Mouse (Mus musculus): Measurements from ENCODE around the gene Spp1. TPM values are rescaled to one million over a fixed set of nuclear protein-coding genes. Genes with fewer than 3 reads are reported as not detected.

Spp1 gene
- polyA plus RNA-seq, 1 experiment: 5.1 TPM

- Histone ChIP-seq H3K4me3 (ENCODE audit: control insufficient read depth, insufficient read depth, low read length) (no peak overlapping the region), H3K27ac (ENCODE audit: control insufficient read depth, insufficient read depth, low read length) (no peak overlapping the region), H3K36me3 (ENCODE audit: control insufficient read depth, insufficient read depth, low read length) (no peaks in the 10 kb centered on the region), H3K27me3 (ENCODE audit: control insufficient read depth, insufficient read depth, low read length) (no peaks in the 10 kb centered on the region), H3K4me1 (replicated peaks; ENCODE audit: control insufficient read depth, insufficient read depth, low read length) (no peaks in the 10 kb centered on the region)
- DNase-seq: no peak
- whole genome bisulfite sequencing: 90% methylated on average over 2 of the region's 2 CpGs
- TF ChIP-seq POLR2A (IDR thresholded peaks at IDR 0.05; ENCODE audit: control insufficient read depth, extremely low read depth, insufficient read depth, low read length, poor library complexity): no peak
These were observed 27.2 kb upstream of the Spp1 start for GRCm38 (mm10) chr5:104407541-104408231.

DNA sequence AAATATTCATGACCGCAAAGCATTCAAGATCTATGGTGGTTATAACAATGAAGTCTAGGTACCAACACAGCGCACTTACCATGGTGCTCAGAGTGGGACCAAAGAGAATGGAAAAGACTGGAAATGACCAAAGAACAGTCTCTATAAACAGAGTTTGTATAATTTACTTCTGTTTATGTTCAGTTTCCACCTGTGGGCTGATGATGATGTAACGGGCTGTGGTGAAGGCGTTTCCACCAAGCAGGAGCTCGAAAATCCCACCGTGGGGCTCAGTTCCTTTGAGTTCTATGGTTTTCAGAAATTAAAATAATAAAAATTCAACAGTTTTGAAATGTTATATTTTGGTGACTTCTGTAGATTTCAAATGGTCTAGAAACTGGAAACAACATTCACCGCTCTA is 26.4 kb upstream of the Spp1 start:
- H3K27ac ChIP-seq (ENCODE audit: control insufficient read depth, insufficient read depth, low read length): no peak overlapping the region
- no peaks in the 10 kb centered on the region for H3K4me1 ChIP-seq (replicated peaks; ENCODE audit: control insufficient read depth, insufficient read depth, low read length)
- no peak for DNase-seq
- H3K4me3 ChIP-seq (ENCODE audit: control insufficient read depth, insufficient read depth, low read length): no peak overlapping the region
- no peaks in the 10 kb centered on the region for H3K27me3 ChIP-seq (ENCODE audit: control insufficient read depth, insufficient read depth, low read length)
- TF ChIP-seq POLR2A (IDR thresholded peaks at IDR 0.05; ENCODE audit: control insufficient read depth, extremely low read depth, insufficient read depth, low read length, poor library complexity): no peak
- H3K36me3 ChIP-seq (ENCODE audit: control insufficient read depth, insufficient read depth, low read length): no peaks in the 10 kb centered on the region
- WGBS: 89% methylated on average over 7 of the region's 7 CpGs

GRCm38 (mm10) chr5:104415999-104416398 is 18.9 kb upstream of the Spp1 start:
- 88% methylated on average over 2 of the region's 2 CpGs for WGBS
- H3K4me3 ChIP-seq (ENCODE audit: control insufficient read depth, insufficient read depth, low read length): no peak overlapping the region

DNA sequence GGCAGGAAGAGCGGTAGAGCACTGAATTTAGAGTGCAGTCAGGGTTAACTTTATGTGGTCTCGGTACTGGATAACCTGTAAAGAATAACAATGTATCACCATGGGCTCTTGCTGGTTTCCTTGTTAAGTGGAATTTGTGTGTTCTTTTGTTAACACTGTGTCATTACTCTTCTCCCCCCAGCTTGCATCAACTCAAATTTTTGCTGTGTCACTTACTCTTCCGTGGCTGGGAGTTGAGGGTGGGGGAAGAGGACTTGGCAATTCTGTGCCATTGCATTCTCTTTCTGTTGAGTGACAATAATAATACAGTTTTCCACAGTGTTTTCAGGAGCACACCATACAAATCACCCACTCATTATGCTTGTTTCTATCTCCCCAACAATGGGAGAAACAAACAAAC is 17.9 kb upstream of the Spp1 start:
- Histone ChIP-seq H3K4me1 (replicated peaks; ENCODE audit: control insufficient read depth, insufficient read depth, low read length) (no peaks in the 10 kb centered on the region), H3K36me3 (ENCODE audit: control insufficient read depth, insufficient read depth, low read length) (no peaks in the 10 kb centered on the region), H3K27ac (ENCODE audit: control insufficient read depth, insufficient read depth, low read length) (no peak overlapping the region), H3K27me3 (ENCODE audit: control insufficient read depth, insufficient read depth, low read length) (no peaks in the 10 kb centered on the region), H3K4me3 (ENCODE audit: control insufficient read depth, insufficient read depth, low read length) (no peak overlapping the region)
- no peak for DNase-seq
- 50% methylated on average over 3 of the region's 3 CpGs for WGBS
- TF ChIP-seq POLR2A (IDR thresholded peaks at IDR 0.05; ENCODE audit: control insufficient read depth, extremely low read depth, insufficient read depth, low read length, poor library complexity): no peak
- TF ChIP-seq CTCF (IDR thresholded peaks at IDR 0.05; ENCODE audit: borderline replicate concordance, control insufficient read depth, extremely low read depth, insufficient read depth, low read length, poor library complexity): no peak

More at GRCm38 (mm10) chr5:104415999-104416398, 18.9 kb upstream of the Spp1 start:
- no peaks in the 10 kb centered on the region for H3K27me3 ChIP-seq (ENCODE audit: control insufficient read depth, insufficient read depth, low read length)
- DNase-seq: no peak
- no peaks in the 10 kb centered on the region for H3K4me1 ChIP-seq (replicated peaks; ENCODE audit: control insufficient read depth, insufficient read depth, low read length)
- TF ChIP-seq CTCF (IDR thresholded peaks at IDR 0.05; ENCODE audit: borderline replicate concordance, control insufficient read depth, extremely low read depth, insufficient read depth, low read length, poor library complexity): no peak
- no peak for TF ChIP-seq POLR2A (IDR thresholded peaks at IDR 0.05; ENCODE audit: control insufficient read depth, extremely low read depth, insufficient read depth, low read length, poor library complexity)
- H3K36me3 ChIP-seq (ENCODE audit: control insufficient read depth, insufficient read depth, low read length): no peaks in the 10 kb centered on the region
- no peak overlapping the region for H3K27ac ChIP-seq (ENCODE audit: control insufficient read depth, insufficient read depth, low read length)

DNA sequence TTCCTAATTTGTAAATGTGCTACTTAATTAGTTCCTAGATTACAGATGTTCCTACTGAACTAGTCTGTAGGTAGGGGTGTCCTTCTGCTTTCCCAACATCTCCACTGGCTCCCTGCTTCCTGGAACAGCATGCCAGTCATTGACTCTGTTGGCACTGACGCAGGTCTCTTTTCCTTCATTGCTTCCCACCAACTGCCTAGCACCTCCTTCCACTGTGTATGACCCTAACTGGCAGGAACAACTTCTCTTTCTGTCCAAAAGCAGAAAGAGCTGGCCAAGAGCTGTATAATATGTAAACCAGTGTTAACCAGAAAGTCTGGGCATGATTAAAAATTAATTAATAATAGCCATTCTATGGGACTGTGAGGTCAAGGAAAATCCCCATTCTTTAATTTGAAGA is 17.2 kb upstream of the Spp1 start:
- no peaks in the 10 kb centered on the region for H3K36me3 ChIP-seq (ENCODE audit: control insufficient read depth, insufficient read depth, low read length)
- H3K27ac ChIP-seq (ENCODE audit: control insufficient read depth, insufficient read depth, low read length): no peak overlapping the region
- WGBS: 97% methylated on average over 1 of the region's 1 CpGs
- DNase-seq: no peak
- no peak for TF ChIP-seq CTCF (IDR thresholded peaks at IDR 0.05; ENCODE audit: borderline replicate concordance, control insufficient read depth, extremely low read depth, insufficient read depth, low read length, poor library complexity)
- TF ChIP-seq POLR2A (IDR thresholded peaks at IDR 0.05; ENCODE audit: control insufficient read depth, extremely low read depth, insufficient read depth, low read length, poor library complexity): no peak
- H3K27me3 ChIP-seq (ENCODE audit: control insufficient read depth, insufficient read depth, low read length): no peaks in the 10 kb centered on the region
- H3K4me3 ChIP-seq (ENCODE audit: control insufficient read depth, insufficient read depth, low read length): no peak overlapping the region
- no peaks in the 10 kb centered on the region for H3K4me1 ChIP-seq (replicated peaks; ENCODE audit: control insufficient read depth, insufficient read depth, low read length)

DNA sequence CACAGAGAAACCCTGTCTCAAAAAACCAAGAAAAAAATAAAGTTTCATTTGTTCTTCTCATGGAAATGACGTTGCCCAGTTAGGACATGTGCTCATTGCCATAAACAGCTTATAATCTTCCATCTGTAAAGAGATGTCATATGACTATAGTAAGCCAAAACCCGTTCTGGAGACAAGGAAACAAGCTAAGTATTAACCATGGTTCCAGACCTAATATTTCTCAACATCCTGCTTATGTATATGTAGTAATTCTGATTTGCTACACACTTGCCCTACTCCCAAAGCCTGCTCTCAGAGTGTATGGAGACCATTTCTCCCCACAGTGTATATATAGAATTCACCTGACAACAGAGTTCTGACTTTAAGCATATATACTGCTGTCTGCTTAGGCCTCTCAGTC is 12.9 kb upstream of the Spp1 start:
- no peak for DNase-seq
- Histone ChIP-seq H3K27ac (ENCODE audit: control insufficient read depth, insufficient read depth, low read length) (no peak overlapping the region), H3K4me3 (ENCODE audit: control insufficient read depth, insufficient read depth, low read length) (no peak overlapping the region), H3K4me1 (replicated peaks; ENCODE audit: control insufficient read depth, insufficient read depth, low read length) (no peaks in the 10 kb centered on the region), H3K36me3 (ENCODE audit: control insufficient read depth, insufficient read depth, low read length) (no peaks in the 10 kb centered on the region), H3K27me3 (ENCODE audit: control insufficient read depth, insufficient read depth, low read length) (no peaks in the 10 kb centered on the region)
- WGBS: 75% methylated on average over 2 of the region's 2 CpGs
- no peak for TF ChIP-seq POLR2A (IDR thresholded peaks at IDR 0.05; ENCODE audit: control insufficient read depth, extremely low read depth, insufficient read depth, low read length, poor library complexity)
- TF ChIP-seq CTCF (IDR thresholded peaks at IDR 0.05; ENCODE audit: borderline replicate concordance, control insufficient read depth, extremely low read depth, insufficient read depth, low read length, poor library complexity): no peak

DNA sequence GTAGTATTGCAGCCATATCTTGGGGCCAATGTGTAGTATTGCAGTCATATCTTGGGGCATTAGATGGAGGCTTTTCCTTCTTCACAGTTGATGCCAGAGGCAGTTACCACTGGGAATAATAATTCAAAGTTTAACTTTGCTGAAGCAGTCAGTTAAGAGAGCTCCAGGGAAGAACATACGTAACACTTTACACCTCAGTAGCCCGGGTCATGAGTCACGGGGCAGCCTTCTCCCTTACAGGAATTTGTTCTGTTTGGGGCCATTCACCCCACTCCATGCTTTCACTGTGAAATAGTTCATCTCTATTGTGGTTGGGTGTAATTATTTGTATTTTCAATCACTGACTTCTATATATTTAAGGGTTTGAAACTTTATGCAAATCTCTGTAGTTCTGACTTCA is 11.1 kb upstream of the Spp1 start:
- DNase-seq: no peak
- Histone ChIP-seq H3K4me1 (replicated peaks; ENCODE audit: control insufficient read depth, insufficient read depth, low read length) (no peaks in the 10 kb centered on the region), H3K4me3 (ENCODE audit: control insufficient read depth, insufficient read depth, low read length) (no peak overlapping the region), H3K36me3 (ENCODE audit: control insufficient read depth, insufficient read depth, low read length) (no peaks in the 10 kb centered on the region), H3K27me3 (ENCODE audit: control insufficient read depth, insufficient read depth, low read length) (no peaks in the 10 kb centered on the region), H3K27ac (ENCODE audit: control insufficient read depth, insufficient read depth, low read length) (no peak overlapping the region)
- 95% methylated on average over 3 of the region's 3 CpGs for WGBS
- no peak for TF ChIP-seq POLR2A (IDR thresholded peaks at IDR 0.05; ENCODE audit: control insufficient read depth, extremely low read depth, insufficient read depth, low read length, poor library complexity)
- no peak for TF ChIP-seq CTCF (IDR thresholded peaks at IDR 0.05; ENCODE audit: borderline replicate concordance, control insufficient read depth, extremely low read depth, insufficient read depth, low read length, poor library complexity)

All from thymus, adult 2 months (tissue).